Mouse (Mus musculus) gastrocnemius, adult 18-20 months (tissue): ENCODE measurements around the gene Dpep1. TPM values are rescaled to one million over a fixed set of nuclear protein-coding genes. Genes with fewer than 3 reads are reported as not detected.
"Not testable (repeated sequence)": the region's sequence is repeated elsewhere in the genome, so short reads cannot be mapped to it uniquely, and the experiment has no call there.

Source experiments
- DNase-seq: peaks from one replicate; pipeline ENCODE4 v3.0.0; 2021; ENCODE audit warnings: low spot score
- total RNA-seq, 2 experiments: library from RNA; stranded (reverse); gene quantifications; 2 replicates each; pipeline ENCODE4 v1.2.3; 2021

Dpep1 gene
- total RNA-seq, 2 experiments from 2014 or later: 8.9 to 14.4 TPM

DNA sequence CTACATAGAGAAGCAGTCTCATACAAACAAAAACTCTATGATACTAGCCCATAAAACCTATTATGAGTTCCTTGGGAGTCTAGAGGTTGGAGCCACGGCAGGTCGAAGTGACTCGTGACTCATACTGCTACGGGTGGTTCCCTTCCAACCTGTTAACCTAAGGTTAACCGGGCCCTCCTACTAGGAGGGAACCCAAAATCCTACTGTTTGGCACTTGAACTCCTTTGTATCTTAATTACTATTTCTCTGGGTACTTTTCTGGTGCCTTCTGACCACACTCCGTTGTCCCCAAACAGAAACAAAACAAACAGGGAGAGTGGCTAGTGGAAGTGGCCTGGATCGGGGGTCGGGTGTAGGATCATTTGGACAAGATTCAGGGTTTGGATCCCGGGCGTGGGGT, 25.8 kb downstream of the Dpep1 start:
- no peak for DNase-seq

DNA sequence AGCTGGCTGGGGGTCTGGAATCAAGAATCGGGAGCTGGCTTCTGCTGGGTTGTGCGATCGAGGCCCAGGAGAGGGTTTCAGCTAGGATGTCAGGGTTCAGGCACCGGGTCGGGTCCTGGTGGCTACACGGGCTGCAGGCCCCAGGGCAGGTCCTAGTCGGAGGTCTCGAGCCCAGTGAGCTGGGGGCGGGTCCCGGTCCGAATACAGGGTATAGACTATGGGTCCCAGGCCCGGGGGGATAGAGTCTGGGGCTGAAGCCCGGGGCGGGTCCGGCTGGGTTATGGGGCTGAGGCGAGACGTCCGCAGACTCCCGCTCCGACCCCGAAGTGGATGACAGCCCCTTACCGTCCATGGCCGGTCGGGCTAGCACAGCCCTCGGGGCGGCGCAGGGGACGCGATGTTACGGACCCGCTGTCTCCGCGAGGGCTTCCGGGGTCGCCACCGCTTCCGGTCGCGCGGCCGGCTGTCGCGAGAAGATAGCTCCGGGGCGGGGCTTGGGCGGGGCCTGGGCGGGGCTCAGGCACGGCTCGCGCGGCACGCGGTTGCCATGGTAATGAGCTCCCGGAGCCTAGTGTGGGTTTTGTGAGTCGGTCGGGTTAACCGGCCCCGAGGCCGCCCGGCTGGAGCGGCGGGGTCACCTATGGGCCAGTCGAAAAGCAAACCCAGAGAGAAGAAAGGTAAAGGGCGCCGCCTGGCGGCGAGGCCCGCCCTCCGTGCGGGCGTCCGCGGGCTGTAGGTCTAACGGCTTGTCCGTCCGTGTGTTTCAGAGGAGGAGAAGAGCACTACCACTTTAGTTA, 26.5 kb downstream of the Dpep1 start, which contains the start of the genes Chmp1a and Spata33:
Gene Chmp1a (minus strand): TSS at position 443 of the 797 bp plus-strand sequence.
Gene Spata33 (plus strand): TSS at position 512 of the 797 bp plus-strand sequence.
- peak; percentile 81 for DNase-seq

DNA sequence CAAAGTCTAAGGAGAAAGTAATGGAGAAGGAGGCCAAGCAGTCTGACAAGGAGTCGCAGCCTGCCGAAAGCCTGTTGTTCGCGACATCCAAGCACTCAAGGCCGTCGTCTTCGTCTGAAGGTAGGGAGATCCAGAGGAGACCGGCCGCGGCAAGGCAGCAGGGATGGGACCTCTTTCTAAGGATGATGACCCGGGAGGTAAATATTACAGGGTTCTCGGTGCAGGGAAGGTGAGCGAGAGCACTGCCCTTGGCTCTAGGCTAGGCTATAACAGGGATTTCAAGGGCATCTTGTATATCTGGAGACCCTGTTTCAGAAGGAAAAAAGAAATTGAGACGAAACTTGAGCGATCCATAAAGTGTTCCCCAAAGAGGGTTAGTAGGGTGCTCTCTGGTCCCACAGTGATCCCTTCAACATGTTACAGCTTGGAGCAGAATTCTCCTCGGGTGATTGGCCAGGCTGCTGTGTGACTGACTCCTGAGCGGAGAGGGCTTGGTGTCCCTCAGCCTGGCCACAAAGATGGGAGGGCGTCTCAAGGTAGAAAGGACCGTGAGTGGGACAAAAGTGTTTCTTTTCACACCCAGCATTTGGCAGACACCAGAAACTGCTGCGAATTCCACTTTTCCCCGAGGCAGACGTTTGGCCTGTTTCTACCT, 27.2 kb downstream of the Dpep1 start:
- DNase-seq: no peak

DNA sequence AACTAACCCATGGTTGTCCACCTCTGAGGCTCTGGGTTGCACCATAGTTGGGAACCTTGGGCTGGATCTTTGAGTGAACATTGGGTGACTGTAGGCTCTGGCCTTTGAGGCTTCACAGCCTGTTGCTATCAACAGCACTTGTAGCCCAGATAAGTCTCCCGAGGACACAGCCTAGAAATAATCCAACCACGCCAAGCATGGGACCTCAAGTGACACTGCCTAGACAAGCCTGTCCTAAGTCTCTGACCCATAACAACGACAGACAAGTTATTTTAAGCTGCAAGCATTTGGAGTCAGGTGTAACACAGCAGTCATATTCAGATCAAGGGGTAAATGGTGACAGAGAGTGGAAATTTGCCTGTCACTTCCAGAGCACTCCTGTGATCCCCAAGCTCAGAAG, 29.4 kb downstream of the Dpep1 start:
- DNase-seq: no peak

DNA sequence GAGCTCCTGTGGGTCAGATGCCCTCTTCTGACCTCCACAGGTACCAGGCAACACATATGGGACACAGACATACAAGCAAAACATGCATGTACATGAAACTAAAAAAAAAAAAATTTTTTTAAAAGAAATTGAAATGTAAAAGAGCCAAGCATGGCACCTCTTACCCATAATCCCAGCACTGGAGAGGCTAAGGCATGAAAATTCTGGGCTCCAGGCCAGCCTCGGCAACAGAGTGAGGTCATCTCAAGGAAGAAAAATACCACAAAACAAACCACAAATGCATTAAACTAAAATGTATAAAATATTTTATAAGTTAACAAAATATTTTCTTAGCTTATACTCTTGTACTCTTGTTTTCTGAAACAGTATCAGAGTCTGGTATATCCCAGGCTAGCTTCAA, 34.9 kb downstream of the Dpep1 start:
- no peak for DNase-seq

DNA sequence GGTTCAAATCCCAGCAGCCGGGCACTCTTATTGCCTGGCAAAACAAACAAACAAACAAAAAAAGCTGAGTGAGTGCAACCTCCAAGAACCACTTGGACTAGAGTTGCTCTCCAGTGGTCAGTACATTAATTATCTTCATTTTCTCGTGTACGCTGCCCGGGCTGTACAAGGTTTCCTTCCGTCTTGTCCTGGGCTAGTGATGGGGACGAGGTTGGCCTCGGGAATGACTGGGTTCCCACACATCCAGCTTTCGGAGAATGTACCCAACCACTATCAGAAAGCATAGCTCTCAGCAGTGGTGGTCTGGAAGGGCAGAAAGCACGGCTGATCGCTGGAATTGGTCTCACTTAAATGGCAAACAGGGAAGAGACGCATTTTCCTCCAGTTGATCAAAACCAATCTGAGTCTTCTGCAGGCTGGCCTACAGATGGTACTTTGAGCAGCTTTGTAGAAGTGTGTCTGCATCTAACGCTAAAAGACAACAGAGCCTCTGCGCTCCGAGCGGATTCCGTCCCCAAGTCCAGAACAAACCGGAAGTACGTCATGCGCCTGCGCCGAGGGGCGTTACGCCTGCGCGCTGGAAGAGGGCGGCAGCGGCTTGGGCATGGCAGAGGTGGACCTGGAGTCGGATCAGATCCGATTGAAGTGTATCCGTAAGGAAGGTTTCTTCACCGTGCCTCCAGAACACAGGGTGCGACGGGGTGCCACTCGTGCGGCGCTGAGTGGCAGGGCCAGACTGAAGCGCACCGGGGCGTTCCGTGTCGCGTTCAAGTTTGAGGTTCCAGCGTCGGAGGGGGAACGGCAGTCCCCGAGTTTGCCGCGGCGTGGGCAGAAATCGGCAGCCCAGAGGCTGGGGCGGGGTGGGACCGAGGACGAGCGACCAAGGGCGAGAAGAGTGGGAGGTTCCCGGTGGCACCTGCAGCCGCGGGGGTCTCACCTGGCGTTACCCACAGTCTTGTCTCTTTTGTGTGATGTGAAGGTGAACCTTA, 38.5 kb downstream of the Dpep1 start, which contains the start of gene Cdk10:
Gene Cdk10 (plus strand): TSS at position 565 of the 989 bp plus-strand sequence.
- DNase-seq: peak; percentile 94

DNA sequence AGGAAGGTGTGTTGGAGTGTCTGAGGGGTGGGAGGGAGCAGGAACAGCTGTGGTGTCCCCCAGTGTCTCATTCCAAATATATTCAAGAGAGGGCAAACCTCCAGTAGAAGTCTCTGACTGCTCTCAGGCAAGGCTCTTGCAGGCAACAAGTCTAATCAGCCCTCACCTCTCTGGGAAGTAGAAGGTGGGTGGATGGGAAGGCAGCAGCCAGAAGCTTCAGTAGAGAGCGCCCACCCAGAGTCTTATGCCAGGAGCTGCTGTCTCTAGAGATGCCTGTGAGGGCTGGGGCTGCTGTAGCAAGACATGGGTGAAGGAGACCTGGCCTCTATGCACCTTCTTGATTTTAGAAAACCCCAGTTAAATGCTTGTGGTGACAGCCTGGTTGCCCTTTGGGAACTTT, 42.4 kb downstream of the Dpep1 start:
- DNase-seq: no peak

DNA sequence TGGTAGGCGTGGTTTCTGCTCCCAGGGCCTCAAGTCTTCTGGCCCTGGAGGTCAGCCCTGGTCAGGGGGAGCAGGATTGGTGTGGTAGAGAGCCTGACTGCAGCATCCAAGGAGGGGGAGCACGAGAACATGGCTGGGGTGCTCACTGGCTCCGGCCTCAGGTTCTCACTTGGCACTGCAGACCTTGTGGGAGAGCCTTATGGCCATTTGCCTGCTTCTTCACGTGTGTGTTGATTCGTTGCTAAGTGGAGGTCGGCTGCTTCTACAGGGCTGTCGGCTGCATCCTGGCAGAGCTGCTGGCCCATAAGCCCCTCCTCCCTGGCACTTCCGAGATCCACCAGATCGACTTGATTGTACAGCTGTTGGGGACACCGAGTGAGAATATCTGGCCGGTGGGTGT, 44.3 kb downstream of the Dpep1 start:
- DNase-seq: not testable (repeated sequence)

DNA sequence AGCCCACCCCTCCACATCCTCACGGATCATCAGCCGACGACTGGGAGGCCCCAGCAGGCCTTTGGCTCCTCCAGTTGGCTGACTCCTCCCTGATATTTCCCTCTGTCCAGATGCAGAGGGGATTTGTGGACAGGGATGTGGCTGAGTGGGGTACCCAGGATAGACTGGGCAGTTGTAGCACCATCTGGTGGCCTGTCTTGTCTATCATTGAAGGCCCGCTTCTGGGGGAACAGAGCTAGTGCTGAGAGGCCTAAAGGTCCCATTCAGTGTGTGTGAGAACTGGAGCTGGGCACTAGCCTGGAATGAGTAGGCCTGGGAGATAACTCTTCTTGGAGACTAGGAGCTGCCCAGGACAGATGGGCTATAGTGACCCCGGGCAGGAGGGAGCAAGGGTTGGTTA, 45.7 kb downstream of the Dpep1 start:
- DNase-seq: no peak

DNA sequence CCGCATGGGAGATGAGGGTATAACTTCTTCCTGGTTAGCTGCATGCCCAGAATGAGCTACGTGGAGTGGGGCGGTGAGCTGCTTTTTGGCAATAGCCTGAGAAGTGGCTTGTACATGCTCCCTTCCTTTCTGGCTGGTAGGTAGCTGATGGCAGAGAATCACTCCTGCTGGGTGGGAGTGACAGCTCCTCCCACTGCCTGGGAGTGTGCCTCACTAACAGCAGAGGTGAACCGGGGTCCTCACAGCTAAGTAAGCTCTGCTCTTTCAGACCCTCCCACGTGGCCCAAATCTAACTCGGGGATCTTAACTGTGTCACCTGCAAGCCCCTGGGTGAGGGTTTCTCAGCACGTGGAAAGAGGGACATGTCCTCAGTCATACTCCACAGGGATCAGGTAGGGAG, 46.5 kb downstream of the Dpep1 start:
- no peak for DNase-seq

DNA sequence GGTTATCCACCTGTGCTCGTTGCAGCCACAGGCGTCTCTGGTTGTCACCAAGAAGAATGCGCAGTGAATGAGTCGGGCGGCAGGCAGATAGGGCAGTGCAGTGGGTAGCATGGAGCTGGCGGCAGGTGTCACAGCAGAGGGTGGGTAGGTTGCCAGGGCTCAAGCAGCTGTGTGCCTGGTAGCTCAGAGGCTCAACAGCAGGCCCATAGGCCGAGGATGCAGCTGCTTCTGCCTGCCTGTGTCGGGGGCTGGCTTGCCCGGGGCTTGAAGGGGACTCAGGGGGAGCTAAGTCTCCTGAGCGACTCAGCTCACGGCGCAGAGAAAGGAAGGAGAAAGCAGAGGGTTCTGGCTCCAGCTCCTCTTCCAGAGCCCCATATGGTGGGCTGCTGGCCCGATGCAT, 47.3 kb downstream of the Dpep1 start:
- DNase-seq: no peak

DNA sequence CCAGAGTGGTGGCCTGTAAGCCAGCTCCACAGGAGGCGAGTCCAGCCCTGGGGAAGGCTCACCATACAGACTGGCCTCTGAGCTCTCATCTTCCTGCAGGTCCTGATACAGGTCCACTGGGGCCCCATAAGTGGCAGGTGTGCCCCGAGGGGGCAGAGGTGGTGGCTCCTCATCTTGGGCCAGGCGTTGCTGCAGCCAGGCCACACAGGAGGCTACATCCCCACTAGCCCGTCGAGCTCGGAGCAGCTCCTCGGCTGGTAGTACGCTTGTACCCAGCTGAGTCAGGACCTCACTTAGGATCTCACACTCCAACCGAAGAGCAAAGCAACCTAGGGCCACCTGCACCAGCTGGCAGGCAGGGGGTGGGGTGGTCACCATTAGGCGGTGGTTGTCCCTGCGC, 47.7 kb downstream of the Dpep1 start:
- no peak for DNase-seq

DNA sequence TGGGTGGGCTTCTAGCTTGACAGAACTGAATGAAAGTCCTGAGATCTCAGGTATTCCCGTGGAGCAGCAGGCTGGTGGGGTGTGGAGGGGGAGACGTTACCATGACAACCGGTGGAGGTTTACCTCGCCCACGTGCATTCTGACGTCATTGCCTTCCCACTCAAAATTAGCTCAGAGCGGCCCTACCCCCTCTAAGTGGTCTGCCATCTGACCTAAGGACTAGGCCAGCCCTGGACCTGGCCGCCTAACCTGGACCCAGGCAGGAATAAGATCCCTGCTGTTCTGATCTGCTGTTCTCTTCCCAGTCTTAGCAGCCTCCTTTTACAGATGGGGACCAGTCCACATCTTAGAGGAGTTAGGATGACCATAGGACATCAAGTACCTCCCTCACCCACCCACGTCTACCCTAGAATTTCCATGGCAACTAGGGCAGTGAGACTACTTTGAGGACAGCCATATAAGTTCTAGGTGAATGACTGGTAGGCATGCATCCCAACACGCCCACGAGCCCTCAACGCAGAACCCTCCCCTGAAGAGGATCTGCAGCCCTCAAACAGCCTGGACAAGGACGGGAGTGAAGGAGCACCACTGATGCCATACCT, 49.0 kb downstream of the Dpep1 start:
- DNase-seq: no peak

DNA sequence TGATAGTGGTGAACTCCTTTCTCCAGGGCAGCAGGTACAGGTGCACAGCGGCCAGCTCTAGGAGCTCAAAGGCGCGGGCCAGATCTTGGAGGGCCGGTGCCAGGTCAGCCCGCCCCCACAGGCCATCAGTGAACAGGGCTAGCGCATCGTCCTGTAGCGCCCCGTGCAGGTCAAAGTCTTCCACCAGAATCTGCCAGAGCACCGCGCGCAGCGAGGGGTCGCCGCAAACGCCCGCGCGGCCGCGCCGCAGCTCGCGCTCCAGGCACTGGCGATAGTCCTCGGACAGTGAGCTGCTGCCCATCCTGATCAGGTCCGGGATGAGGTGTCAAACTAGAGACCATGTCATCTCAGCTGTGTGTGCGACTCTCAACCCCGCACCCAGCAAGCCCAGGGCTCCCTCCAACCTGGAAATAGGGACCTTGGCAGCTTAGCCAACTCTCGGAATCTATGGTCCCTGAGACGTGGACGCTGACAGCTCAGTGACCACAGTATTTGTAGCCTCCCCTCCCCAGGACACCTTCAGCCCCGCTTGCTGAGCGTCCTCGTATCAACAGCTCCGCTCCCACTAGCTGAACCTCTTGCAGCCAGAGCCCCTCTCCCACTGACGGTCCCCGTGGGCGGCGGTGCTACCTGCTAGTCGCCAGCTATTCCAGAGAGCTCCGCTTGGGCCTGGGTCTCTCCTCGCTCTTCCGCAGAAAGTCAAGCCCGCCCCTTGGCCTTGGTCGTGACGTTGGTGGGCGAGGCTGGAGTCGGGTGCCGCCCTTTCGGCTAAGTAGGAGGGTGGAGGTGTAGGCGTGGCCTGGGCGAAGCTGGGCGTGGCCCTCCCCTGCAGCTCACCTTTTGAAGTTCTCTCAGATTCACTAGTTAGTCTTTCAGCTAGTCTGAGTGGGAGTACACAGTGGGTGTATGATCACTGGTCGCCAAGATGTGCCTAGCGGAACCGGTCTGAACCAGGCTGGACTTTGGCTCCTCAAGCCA, 49.8 kb downstream of the Dpep1 start, which contains the start of gene Spata2l:
Gene Spata2l (minus strand): TSS at position 714 of the 978 bp plus-strand sequence.
- DNase-seq: peak; percentile 85

DNA sequence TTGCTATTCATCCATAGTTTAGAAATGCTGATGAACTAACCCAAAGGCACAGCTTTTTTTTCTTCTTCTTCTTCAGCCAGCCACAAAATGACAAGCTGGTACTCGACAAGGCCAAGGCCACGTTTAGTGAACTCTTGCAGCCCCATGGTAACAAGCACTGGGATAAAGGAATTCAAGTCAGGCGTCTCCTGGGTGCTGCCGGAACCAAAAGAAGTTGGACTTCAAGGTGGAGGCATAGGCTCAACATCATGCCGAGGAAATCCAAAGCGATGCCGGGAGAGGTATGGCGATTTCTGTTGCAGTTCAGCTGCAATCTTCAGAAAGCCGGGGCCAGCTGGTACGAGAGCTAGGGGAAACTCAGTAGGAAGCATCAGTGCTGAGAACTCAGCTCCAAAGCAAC, 53.4 kb downstream of the Dpep1 start:
- DNase-seq: no peak

DNA sequence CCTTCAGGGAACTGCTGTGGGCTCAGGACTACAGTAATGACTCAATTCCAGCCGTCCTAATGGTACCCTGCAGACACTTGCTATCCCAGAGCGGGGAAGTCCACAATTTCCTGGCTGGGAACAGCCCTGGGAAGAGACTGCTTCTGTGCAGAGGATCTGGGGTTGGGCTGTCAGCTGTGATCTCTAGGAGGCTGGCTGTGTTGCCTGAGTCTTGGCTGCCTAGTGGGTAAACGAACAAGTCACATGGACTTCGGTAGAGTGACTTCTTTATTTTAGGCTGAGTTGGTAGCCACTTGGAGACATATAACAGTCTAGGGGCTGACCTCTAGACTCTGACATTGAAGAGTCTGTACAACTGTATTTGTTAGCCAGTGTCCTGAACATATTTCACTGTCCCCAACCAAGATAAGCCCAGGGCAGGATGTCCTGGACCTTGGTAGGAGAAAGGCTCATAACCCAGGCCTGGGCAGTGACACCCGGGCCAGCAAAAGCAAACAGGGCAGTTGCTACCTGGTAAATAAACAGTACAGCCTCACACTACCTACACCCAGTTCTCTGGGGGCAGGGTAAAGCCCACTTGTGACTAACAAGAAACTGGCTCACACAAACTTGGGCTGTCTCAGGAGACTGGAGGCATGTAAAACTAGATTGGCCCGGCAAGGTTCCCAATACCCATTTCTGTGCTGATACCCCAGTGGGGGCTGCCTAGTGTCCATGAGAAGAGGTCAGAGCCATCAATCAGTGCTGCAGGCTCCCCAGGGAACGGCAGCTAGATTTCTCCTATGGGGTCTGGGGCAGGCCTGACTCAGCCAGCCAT, 56.3 kb downstream of the Dpep1 start:
- DNase-seq: no peak

DNA sequence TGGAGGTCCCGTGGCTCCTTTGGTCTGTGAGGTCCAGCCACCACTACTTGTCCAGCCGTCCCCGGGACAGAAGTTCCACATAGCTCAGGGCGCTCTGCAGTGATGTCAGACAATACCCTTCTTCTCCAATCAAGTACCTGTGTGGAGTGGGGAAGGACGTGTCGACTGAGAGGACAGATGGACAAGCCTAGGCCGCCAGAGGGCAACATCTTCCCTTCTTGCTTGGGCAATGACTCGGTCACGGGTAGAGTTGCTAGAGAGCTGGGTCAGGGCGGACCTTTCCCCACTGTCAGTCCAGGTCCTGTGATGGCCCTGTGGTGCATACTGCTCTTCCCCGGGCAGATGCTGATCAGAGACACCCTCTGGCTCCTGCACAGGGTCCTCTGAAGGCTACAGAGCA, 57.0 kb downstream of the Dpep1 start:
- DNase-seq: no peak

DNA sequence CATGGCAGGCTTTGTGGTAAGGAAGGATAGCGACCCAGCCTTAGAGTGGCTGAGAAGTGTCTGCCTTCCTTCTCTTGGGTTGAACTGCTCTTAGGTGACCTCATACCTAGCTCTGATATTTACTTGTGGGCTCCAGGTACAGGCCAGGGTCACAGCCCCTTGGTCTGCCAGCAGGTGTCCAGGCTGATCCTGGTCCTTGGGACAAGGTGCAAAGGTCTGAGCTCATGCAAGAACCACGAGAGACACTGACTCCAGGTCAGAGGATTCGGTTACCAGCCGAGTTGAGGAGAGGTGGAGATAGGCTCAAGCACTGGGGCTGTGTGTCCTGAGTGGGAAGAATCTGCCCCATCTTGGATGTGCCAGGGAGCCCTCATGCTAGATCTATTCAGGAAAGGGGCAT, 58.3 kb downstream of the Dpep1 start:
- no peak for DNase-seq

DNA sequence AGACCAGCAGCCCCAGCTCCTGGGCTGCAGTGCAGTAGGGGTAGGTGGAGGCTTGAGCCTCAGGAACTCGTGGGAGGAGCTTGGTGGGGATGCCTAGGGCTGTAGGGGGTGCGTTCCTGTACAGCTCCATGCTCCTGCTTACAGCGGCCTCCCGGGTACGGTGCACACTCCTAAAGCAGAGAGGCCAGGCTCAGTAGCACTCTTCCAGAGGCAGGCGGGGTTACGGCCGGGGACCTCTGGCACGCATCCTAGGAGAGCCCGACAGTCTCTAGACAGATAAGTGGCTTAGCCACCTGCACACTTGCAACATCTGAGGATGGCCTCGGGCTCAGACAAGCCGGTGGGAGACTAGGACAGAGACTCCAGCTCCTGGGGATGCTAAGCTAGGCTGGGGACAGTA, 59.5 kb downstream of the Dpep1 start:
- no peak for DNase-seq
